Mouse (Mus musculus) kidney, embryonic 15.5 days (tissue): ENCODE results near the gene Tmem53. TPM values are rescaled to one million over a fixed set of nuclear protein-coding genes. Genes with fewer than 3 reads are reported as not detected.
"Not testable (repeated sequence)": the region's sequence is repeated elsewhere in the genome, so short reads cannot be mapped to it uniquely, and the experiment has no call there.

Experiments used
- ATAC-seq: fragments of 200-750 bp; cut with Nextera tagmentation; replicated peaks from 2 replicates; pipeline ENCODE4 v1.8.0; 2017; ENCODE audit warnings: moderate TSS enrichment; ENCODE audit not compliant: low FRiP score
- H3K27ac ChIP-seq: fragments of 300-500 bp; sonication (generic); 2 replicates; pipeline ENCODE4 v1.5.1; 2015; ENCODE audit warnings: mild to moderate bottlenecking, inconsistent platforms
- H3K27me3 ChIP-seq: fragments of 300-500 bp; sonication (generic); 2 replicates; pipeline ENCODE4 v1.6.1; 2015; ENCODE audit warnings: inconsistent platforms
- H3K36me3 ChIP-seq: fragments of 300-500 bp; sonication (generic); 2 replicates; pipeline ENCODE4 v1.6.1; 2015; ENCODE audit warnings: inconsistent platforms
- H3K4me1 ChIP-seq: fragments of 300-500 bp; sonication (generic); 2 replicates; pipeline ENCODE4 v1.6.1; 2015; ENCODE audit warnings: inconsistent platforms
- H3K4me2 ChIP-seq: fragments of 300-500 bp; sonication (generic); 2 replicates; pipeline ENCODE4 v1.6.1; 2015; ENCODE audit warnings: moderate library complexity, mild to moderate bottlenecking, inconsistent platforms
- H3K4me3 ChIP-seq: fragments of 300-500 bp; sonication (generic); replicated peaks from 2 replicates; pipeline ENCODE4 v1.5.1; 2015; ENCODE audit warnings: mild to moderate bottlenecking, inconsistent platforms
- H3K9ac ChIP-seq: fragments of 300-500 bp; sonication (generic); 2 replicates; pipeline ENCODE4 v1.6.1; 2015; ENCODE audit warnings: mild to moderate bottlenecking, inconsistent platforms
- H3K9me3 ChIP-seq: fragments of 300-500 bp; sonication (generic); replicated peaks from 2 replicates; pipeline ENCODE4 v1.6.1; 2016; ENCODE audit warnings: inconsistent platforms
- WGBS: fragments of 180-500 bp; shearing (Covaris S2); methylation state at CpG from one replicate; pipeline ENCODE4 v1.1.7; 2015; ENCODE audit warnings: mixed read lengths; 5-methylcytosine and 5-hydroxymethylcytosine counted together
- polyA plus RNA-seq: library from polyadenylated mRNA; unstranded; fragments of >200 nt; fragmentation: Nextera tagmentation; extraction: Ambion mirVana; gene quantifications from 2 replicates; pipeline ENCODE4 v1.2.1, GENCODE M21; 2015

Gene Tmem53
- polyA plus RNA-seq, 1 experiment from 2014 or later: 16.5 TPM

DNA sequence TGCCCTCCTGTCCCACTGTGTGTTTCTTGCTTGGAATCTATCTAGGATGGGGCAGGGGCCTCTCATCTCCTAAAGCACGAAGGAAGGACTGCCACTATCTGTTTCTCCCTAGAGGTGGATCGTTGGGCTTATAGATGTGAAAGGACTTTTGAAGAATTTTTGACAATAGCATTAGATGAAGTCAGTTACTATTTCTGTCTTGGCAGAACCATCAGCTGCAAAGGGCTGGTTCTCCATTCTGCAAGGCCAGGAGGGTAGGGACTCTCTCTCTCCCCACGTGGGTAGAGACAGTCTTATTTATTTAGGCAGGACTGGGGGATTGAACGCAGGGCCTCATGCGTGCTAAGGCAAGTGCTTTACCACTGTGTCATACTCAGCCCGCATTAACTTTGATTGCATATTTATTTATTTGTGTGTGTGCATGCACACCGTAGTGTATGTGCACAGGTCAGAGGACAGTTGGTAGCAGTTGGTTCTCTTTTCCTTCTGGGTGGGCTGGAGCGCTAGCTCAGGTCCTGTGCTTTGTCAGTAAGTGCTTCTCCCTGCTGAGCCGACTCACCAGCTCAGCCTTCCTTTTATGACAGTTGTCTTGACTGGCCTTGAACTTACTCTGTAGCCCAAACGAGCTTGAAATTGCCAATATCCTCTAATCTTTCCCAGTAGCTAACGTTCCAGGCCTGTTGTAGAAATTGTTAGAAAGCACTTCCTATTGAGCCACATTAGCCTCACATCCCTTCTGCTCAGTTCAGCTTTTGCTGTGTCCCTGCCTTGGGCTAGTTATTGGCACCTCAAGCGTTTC lies 1.7 kb downstream of the Tmem53 start:
- peaks cover 29% of the 10 kb centered on the region for H3K4me1 ChIP-seq
- peaks cover 3% of the 10 kb centered on the region; the same call in 1 of the 2 replicates for H3K27me3 ChIP-seq
- no peaks in the 10 kb centered on the region for H3K9me3 ChIP-seq
- no peak overlapping the region for H3K4me3 ChIP-seq
- no peaks in the 10 kb centered on the region for H3K36me3 ChIP-seq
- no peak for ATAC-seq
- no peak overlapping the region for H3K27ac ChIP-seq
- H3K9ac ChIP-seq: no peak overlapping the region
- H3K4me2 ChIP-seq: no peak overlapping the region
- WGBS: 66% methylated on average over 12 of the region's 12 CpGs

DNA sequence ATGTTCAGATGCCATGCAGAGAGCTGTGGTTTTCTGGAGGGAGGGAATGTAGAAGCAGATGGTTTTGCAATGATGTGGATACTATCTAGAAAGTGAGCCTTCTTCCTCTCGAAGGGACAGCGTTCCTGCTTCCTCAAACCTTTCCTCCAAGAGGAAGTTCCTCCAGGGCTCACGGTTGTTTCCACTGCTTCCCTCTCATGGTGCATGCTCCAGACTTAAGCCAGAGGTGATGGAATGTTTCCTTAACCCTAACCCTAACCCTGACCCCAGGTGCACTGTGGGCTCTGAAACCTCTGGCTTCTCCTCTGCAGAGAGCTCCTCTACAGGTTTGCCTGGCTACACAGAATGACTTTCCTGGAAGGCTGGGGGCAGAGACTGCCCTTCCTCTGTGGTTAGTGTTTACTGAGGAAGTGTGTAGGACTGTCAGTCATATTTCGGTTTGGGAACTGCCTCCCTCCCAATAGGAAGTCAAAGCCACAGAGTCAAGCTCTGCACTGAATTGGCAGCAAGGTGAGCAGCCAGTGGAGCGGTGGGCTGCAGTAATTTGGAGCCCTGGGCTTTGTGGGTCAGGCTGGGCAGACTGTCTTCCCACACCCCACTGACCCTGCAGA lies 2.4 kb downstream of the Tmem53 start:
- Histone ChIP-seq H3K9ac (no peak overlapping the region), H3K9me3 (no peaks in the 10 kb centered on the region), H3K4me1 (peaks cover 29% of the 10 kb centered on the region), H3K4me2 (no peak overlapping the region), H3K36me3 (no peaks in the 10 kb centered on the region), H3K27ac (no peak overlapping the region), H3K4me3 (no peak overlapping the region), H3K27me3 (peaks cover 3% of the 10 kb centered on the region; the same call in 1 of the 2 replicates)
- 57% methylated on average over 5 of the region's 5 CpGs for WGBS
- no peak for ATAC-seq

DNA sequence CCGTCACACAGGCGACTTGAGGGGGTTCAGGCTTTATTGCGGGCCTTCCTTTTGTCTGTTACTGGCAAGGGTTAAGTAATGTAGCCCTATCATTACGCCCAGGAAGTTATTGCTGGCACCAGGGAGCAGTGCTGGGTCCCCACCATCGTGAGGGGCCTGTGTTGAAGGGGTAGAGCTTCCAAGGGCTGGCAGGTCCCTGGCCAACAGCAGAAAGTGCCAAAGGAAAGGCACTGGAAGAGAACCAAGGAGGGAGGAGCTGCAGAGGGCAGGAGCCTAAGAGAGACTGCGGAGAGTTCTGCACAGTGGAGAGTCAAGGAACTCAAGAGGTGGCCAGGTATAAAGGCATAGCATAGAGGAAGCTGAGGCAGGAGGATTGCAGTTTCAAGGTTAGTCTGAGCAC lies 2.9 kb downstream of the Tmem53 start:
- WGBS: 57% methylated on average over 6 of the region's 6 CpGs

DNA sequence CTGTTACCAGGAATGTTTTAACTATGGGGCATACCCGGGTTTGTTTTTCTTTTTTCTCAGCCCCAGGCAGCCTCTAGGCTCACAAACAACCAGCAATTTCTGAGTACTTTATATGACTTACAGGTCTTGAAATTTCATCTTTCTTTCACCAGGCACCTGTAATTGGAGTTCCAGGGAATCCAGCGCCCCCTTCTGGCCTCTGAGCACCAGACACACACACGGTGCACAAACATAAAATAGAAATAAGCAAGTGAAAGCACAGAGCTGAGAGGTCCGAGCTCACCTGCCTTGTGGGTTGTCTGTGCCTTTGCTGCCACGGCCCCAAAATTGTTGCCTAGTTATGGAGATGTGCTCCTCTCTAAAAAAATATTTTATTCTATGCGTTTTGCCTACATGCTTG lies 8.2 kb downstream of the Tmem53 start:
- H3K4me3 ChIP-seq, ATAC-seq: not testable (repeated sequence)
- WGBS: 70% methylated on average over 6 of the region's 6 CpGs

More for the DNA sequence above, 2.9 kb downstream of the Tmem53 start:
- H3K4me3 ChIP-seq: no peak overlapping the region
- H3K4me2 ChIP-seq: no peak overlapping the region
- peaks cover 3% of the 10 kb centered on the region; the same call in 1 of the 2 replicates for H3K27me3 ChIP-seq
- H3K4me1 ChIP-seq: peaks cover 29% of the 10 kb centered on the region
- no peak for ATAC-seq
- H3K9me3 ChIP-seq: no peaks in the 10 kb centered on the region
- H3K27ac ChIP-seq: no peak overlapping the region
- no peak overlapping the region for H3K9ac ChIP-seq
- H3K36me3 ChIP-seq: no peaks in the 10 kb centered on the region

DNA sequence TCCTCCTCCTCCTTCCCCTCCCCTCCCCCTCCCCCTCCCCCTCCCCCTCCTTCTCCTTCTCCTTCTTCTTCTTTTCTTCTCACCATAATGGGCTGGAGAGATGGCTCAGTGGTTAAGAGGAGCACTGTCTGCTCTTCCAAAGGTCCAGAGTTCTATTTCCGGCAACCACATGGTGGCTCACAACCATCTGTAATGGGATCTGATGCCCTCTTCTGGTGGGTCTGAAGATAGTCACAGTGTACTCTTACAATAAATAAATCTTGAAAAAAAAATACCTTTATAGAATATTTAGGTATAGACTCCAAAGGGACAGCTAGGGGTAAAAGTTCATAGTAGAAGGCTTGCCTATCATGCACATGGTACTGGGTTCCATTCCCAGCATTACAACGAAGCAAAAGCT lies 9.5 kb downstream of the Tmem53 start:
- no peaks in the 10 kb centered on the region for H3K36me3 ChIP-seq
- ATAC-seq: no peak
- H3K4me2 ChIP-seq: no peak overlapping the region
- H3K9me3 ChIP-seq: no peaks in the 10 kb centered on the region
- H3K9ac ChIP-seq: no peak overlapping the region
- H3K4me3 ChIP-seq: no peak overlapping the region
- WGBS: 86% methylated on average over 2 of the region's 2 CpGs
- H3K27ac ChIP-seq: no peak overlapping the region
- H3K27me3 ChIP-seq: peaks cover 13% of the 10 kb centered on the region; the same call in 1 of the 2 replicates
- peaks cover 13% of the 10 kb centered on the region for H3K4me1 ChIP-seq

More for the DNA sequence above, 8.2 kb downstream of the Tmem53 start:
- H3K4me2 ChIP-seq, H3K9me3 ChIP-seq, H3K9ac ChIP-seq, H3K27me3 ChIP-seq, H3K27ac ChIP-seq, H3K36me3 ChIP-seq: not testable (repeated sequence)
- H3K4me1 ChIP-seq: peaks cover 18% of the 10 kb centered on the region

DNA sequence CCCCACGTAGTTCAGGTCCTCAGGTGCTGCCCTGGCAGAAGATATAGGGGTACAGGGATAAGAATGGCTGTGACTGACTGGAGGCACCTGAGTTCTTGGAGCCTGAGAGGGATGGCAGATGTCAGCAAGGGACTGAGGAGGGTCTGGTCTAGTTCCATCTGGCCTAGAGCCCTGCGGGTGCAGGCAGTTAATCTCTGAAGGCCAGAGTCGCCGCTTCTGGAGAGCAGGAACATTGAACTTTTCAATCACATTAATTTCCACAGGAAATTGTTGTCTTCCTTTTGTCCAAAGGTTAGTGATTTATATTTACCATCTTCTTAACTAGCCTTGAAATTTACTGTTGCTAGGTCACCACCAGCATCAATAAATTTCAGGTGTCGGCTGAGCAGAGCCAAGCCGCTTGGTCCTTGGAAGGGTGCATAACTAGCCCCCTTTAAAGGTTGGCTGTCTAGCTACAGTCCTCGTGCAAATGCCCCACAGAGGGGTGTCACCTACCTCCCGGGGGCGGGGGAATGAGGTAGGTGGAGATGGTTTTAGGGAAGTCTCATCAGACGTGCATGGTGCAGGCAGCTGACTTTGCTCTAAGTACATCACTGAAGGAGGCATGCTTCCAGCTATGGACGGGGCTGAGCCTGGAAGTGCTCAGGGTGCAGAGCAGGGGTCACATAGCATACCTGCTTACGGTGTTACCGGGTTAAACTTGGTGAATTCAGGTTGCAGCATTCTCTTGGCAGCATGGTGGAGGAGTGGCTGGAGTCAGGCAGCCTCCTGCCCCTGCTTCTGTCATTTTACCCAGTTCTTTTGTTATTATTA lies 10.6 kb downstream of the Tmem53 start:
- Histone ChIP-seq H3K9me3 (no peaks in the 10 kb centered on the region), H3K4me1 (peaks cover 13% of the 10 kb centered on the region), H3K27me3 (peaks cover 15% of the 10 kb centered on the region; the same call in 1 of the 2 replicates), H3K36me3 (no peaks in the 10 kb centered on the region), H3K4me3 (no peak overlapping the region), H3K9ac (no peak overlapping the region), H3K4me2 (no peak overlapping the region), H3K27ac (no peak overlapping the region)
- peak; percentile 33 for ATAC-seq
- WGBS: 20% methylated on average over 13 of the region's 13 CpGs

DNA sequence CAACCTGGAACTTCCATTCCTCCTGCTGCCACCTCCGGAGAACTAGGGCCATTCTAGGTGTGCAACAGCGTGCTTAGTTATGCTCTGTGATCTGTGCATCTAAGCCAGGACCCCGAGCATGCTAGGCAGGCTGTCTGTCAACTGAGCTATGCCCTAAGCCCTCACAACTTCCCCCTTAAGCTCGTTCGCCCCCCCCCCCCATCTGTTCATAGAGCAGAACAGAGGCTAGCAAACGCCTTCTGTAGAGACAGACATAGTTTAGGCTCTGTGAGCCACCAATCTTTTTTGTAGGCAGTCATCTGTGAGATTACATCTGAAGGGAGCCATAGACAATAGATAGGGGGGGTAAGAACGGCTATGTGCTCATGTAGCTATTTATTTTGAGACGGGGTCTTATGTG lies 11.2 kb downstream of the Tmem53 start:
- Histone ChIP-seq H3K4me3 (no peak overlapping the region), H3K4me2 (no peak overlapping the region), H3K9ac (no peak overlapping the region), H3K9me3 (no peaks in the 10 kb centered on the region), H3K27ac (no peak overlapping the region), H3K36me3 (no peaks in the 10 kb centered on the region), H3K27me3 (peaks cover 20% of the 10 kb centered on the region; the same call in 1 of the 2 replicates), H3K4me1 (peaks cover 13% of the 10 kb centered on the region)
- no peak for ATAC-seq
- WGBS: 54% methylated on average over 8 of the region's 8 CpGs

DNA sequence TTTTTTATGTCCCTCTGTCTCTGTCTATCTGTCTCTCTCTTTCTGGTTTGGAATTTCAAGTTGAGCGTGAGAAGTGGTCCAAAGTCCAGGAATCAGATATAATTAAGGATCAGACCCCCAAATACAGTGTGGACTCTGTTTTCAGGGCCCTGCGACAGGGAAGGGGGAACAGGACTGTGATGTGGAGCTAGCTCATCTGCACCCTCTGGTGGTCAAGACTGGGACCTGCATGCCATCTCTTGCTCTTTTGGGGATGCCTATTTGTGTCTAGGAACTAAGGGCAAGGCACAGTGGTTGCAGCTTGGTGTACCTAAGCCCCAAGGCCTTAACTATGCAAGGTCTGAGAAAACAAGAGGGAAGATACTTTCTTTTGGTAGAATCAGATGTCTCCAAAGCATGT lies 15.5 kb downstream of the Tmem53 start:
- 7% methylated on average over 2 of the region's 2 CpGs for WGBS
- no peak overlapping the region for H3K4me3 ChIP-seq
- H3K9me3 ChIP-seq: no peaks in the 10 kb centered on the region
- peaks cover 51% of the 10 kb centered on the region for H3K27me3 ChIP-seq
- peaks cover 11% of the 10 kb centered on the region for H3K36me3 ChIP-seq
- no peak overlapping the region for H3K4me2 ChIP-seq
- H3K27ac ChIP-seq: no peak overlapping the region
- peaks cover 10% of the 10 kb centered on the region for H3K4me1 ChIP-seq
- ATAC-seq: no peak
- H3K9ac ChIP-seq: no peak overlapping the region

DNA sequence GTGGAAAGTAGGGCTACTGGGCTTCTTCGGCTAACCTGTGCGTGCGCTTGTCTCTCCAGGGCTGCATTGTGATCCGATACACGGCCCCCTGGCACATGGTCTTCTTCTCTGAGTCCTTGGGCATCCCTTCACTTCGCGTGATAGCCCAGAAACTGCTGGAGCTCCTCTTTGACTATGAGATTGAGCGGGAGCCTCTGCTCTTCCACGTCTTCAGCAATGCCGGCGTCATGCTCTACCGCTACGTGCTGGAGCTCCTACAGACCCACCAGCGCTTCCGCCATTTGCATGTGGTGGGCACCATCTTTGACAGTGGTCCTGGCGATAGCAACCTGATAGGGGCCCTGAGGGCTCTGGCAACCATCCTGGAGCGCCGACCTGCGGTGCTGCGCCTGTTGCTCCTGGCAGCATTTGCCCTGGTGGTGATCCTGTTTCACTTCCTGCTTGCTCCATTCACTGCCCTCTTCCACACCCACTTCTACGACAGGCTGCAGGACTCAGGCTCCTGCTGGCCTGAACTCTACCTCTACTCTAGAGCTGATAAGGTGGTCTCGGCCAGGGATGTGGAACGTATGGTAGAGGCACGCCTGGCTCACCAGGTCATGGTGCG lies 16.2 kb downstream of the Tmem53 start:
- H3K9ac ChIP-seq: no peak overlapping the region
- ATAC-seq: no peak
- no peak overlapping the region for H3K4me2 ChIP-seq
- H3K9me3 ChIP-seq: no peaks in the 10 kb centered on the region
- peaks cover 51% of the 10 kb centered on the region for H3K27me3 ChIP-seq
- no peak overlapping the region for H3K27ac ChIP-seq
- WGBS: 84% methylated on average over 25 of the region's 25 CpGs
- peaks cover 10% of the 10 kb centered on the region for H3K4me1 ChIP-seq
- no peak overlapping the region for H3K4me3 ChIP-seq
- H3K36me3 ChIP-seq: peaks cover 18% of the 10 kb centered on the region

DNA sequence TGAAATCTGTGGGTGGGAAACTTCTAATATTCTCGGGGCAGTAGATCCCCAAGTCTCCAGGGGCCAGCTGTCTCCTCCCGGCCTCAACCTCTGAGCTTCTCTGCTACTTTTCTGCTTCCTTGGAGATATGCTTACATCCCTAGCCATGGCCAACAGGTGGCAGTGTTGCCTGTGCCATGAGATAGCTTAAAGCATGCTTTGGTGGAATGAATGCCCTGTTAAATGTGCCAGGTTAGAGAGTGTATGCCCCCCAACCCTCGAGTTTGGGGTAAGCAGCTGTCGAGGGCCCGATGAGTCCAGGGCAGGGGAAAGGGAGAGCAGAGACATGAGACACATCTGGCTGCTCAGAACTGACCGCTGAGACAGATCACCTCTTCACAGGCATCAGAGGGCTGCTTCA lies 18.5 kb downstream of the Tmem53 start:
- Histone ChIP-seq H3K4me2 (no peak overlapping the region), H3K4me3 (no peak overlapping the region), H3K9me3 (peaks cover 7% of the 10 kb centered on the region; the same call in 1 of the 2 replicates), H3K4me1 (peaks cover 10% of the 10 kb centered on the region), H3K27ac (no peak overlapping the region), H3K27me3 (peaks cover 46% of the 10 kb centered on the region), H3K36me3 (peaks cover 41% of the 10 kb centered on the region), H3K9ac (no peak overlapping the region)
- WGBS: 12% methylated on average over 6 of the region's 6 CpGs
- no peak for ATAC-seq

DNA sequence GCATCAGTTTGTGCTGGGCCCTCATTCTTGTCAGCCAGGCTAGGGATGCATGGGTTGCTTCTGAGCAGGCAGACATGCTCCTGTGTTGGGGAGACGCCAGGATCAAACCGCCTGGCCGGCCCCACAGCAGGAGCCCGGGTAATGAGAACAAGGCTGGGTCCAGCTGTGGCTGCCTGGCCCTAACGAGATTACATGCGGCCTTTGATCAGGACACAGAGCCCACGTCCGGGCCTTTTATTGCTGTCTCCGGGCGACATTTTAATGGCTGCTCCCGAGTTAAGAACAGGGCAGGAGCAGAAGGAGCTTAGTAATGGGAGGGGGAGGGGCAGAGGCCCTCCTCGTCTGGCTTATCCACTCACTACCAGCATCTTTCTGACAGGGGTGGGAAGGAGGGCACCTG lies 20.7 kb downstream of the Tmem53 start:
- H3K27ac ChIP-seq: 0 out of 2 replicates have a peak overlapping the region, but pooled peaks have one; percentile 10
- WGBS: 22% methylated on average over 12 of the region's 12 CpGs
- H3K27me3 ChIP-seq: peaks cover 37% of the 10 kb centered on the region
- peaks cover 26% of the 10 kb centered on the region for H3K4me1 ChIP-seq
- no peak overlapping the region for H3K9ac ChIP-seq
- H3K4me2 ChIP-seq: no peak overlapping the region
- no peak overlapping the region for H3K4me3 ChIP-seq
- no peak for ATAC-seq
- H3K9me3 ChIP-seq: peaks cover 7% of the 10 kb centered on the region; the same call in 1 of the 2 replicates
- peaks cover 60% of the 10 kb centered on the region for H3K36me3 ChIP-seq
